Mouse (Mus musculus): ENCODE data around the gene Exosc10. TPM values are rescaled to one million over a fixed set of nuclear protein-coding genes. Genes with fewer than 3 reads are reported as not detected.

The Exosc10 gene
- total and polyA plus RNA-seq, 2 experiments from 2014 or later: 68.1 to 72.0 TPM

DNA sequence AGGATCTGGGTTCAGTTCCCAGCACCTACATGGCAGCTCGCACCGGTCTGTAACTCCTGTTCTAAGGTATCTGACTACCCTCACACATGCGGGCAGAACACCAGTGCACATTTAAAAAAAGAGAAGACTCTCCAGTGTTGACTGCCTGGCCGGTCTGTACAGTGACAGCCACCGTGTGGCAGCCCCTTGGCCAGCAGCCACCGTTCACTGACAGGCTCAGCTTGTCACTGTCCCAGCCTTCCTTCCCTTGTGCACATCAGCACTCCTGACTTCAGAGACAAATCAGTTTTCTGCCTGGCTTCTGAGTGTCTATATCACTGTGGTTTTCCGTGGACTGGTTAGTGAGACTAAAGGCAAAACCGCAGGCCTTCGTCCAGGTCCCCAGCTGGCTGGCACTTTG lies 30.6 kb downstream of the Exosc10 start:
- Histone ChIP-seq H3K27ac (no peak overlapping the region), H3K4me3 (ENCODE audit: low read length) (no peak overlapping the region), H3K4me1 (ENCODE audit: insufficient read depth, low read length) (peaks cover 5% of the 10 kb centered on the region; the same call in 1 of the 2 replicates), H3K36me3 (ENCODE audit: insufficient read depth, low read length) (0 out of 2 replicates have a peak, but pooled peaks cover 1% of the 10 kb centered on the region), H3K4me2 (ENCODE audit: low read depth, low read length) (no peak overlapping the region), H3K27me3 (ENCODE audit: insufficient read depth, low read length) (no peaks in the 10 kb centered on the region), H3K9me3 (ENCODE audit: low read length) (no peaks in the 10 kb centered on the region), H3K9ac (replicated peaks; ENCODE audit: low read length) (no peak overlapping the region)
- 60% methylated on average over 9 of the region's 9 CpGs for WGBS
- no peak for TF ChIP-seq CTCF (IDR thresholded peaks at IDR 0.05; ENCODE audit: low read depth)
- ATAC-seq (no peak), DNase-seq (ENCODE audit: low spot score) (peak; percentile 25)

DNA sequence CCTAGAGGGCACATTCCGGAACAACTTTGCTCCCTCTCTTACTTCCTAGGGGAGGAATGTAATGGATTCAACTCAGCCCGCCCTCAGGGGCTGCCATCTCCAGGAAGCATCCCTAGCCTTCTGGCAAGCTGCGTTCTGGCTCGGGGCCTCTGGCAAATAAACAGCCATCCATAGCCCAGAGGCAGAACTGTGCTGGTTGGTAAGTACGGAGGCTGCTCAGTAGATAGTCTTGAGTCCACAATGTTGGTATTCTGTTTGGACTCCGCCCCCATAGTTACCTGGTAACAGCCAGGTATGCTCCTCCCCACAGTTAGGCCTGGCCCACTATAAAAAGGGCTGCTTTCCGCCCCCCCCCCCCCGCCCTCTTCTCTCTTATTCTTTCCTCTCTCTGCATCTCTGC lies 31.3 kb downstream of the Exosc10 start:
- Histone ChIP-seq H3K27me3 (ENCODE audit: insufficient read depth, low read length) (no peaks in the 10 kb centered on the region), H3K4me3 (ENCODE audit: low read length) (no peak overlapping the region), H3K4me1 (ENCODE audit: insufficient read depth, low read length) (peaks cover 5% of the 10 kb centered on the region; the same call in 1 of the 2 replicates), H3K27ac (no peak overlapping the region), H3K9me3 (ENCODE audit: low read length) (no peaks in the 10 kb centered on the region), H3K36me3 (ENCODE audit: insufficient read depth, low read length) (peaks cover 9% of the 10 kb centered on the region), H3K4me2 (ENCODE audit: low read depth, low read length) (no peak overlapping the region), H3K9ac (replicated peaks; ENCODE audit: low read length) (no peak overlapping the region)
- DNase-seq (ENCODE audit: low spot score) (no peak), ATAC-seq (no peak)
- 53% methylated on average over 7 of the region's 8 CpGs for WGBS
- TF ChIP-seq CTCF (IDR thresholded peaks at IDR 0.05; ENCODE audit: low read depth): no peak

DNA sequence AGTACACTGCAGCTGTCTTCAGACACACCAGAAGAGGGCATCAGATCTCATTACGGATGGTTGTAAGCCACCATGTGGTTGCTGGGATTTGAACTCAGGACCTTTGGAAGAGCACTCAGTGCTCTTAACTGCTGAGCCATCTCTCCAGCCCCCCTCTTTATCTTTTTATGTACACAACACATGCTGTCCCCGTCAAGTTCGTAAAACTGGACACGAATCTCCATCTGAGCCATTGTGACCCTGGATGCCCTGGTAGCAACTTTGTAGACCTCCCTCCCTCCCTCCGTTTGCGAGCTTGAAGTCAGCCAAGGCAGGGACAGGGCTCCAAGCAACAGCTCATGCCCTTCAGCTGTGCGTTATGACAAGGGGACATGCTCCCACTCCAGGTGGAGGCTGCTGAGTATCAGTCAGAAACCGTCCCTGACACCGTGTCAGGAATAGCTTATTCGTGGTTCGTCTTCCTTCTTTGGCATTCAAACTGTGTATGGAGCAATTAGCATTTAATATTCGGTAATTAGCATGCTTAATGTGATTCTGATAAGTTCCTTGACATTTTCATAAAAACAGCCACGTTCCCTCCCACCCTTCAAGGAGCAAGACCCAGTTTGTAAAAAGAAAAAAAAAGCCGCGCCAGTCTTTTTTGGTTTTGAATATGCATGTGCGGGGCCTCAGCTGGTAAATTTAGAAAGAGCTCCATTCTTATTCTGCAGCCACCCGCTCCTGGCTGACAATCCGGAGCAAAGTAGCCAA lies 32.4 kb downstream of the Exosc10 start:
- H3K9ac ChIP-seq (replicated peaks; ENCODE audit: low read length): peak overlapping the region; percentile 37; the same call in 1 of the 2 replicates
- peaks cover 5% of the 10 kb centered on the region; the same call in 1 of the 2 replicates for H3K4me1 ChIP-seq (ENCODE audit: insufficient read depth, low read length)
- H3K36me3 ChIP-seq (ENCODE audit: insufficient read depth, low read length): peaks cover 18% of the 10 kb centered on the region
- TF ChIP-seq CTCF (IDR thresholded peaks at IDR 0.05; ENCODE audit: low read depth): 0 out of 2 replicates have a peak, but pooled peaks have one; percentile 7
- H3K27ac ChIP-seq: peak overlapping the region; percentile 70
- 5% methylated on average over 18 of the region's 18 CpGs for WGBS
- DNase-seq (ENCODE audit: low spot score): peak; percentile 49
- H3K4me2 ChIP-seq (ENCODE audit: low read depth, low read length): peak overlapping the region; percentile 86
- H3K27me3 ChIP-seq (ENCODE audit: insufficient read depth, low read length): no peaks in the 10 kb centered on the region
- ATAC-seq: no peak
- H3K9me3 ChIP-seq (ENCODE audit: low read length): no peaks in the 10 kb centered on the region
- H3K4me3 ChIP-seq (ENCODE audit: low read length): peak overlapping the region; percentile 82

DNA sequence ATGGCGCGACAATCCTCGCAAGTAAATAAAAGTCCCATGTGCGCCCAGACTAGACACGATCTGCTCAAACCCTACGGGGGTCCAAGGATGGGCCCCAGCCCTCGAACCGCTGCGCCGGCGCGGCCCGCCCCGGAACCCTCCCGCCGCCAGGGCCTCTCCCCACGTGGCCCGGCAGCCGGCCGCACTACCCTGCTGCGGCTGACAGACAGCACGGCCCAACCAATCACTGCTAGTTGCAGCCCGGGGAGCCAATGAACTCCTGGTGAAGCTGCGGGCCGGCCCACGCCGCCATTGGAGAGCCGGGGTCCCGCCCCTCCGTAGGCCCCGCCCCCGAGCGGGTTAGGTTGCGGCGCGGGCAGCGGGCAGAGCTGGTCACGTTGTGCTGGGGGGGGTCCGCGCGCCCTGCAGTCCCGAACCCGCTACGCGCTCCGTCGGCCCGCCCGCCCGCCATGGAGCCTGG lies 33.0 kb downstream of the Exosc10 start, which contains the start of gene Srm:
Gene Srm, plus strand, starts transcription at position 333 of the 460 bp plus-strand sequence.
- no peaks in the 10 kb centered on the region for H3K9me3 ChIP-seq (ENCODE audit: low read length)
- peaks cover 5% of the 10 kb centered on the region; the same call in 1 of the 2 replicates for H3K4me1 ChIP-seq (ENCODE audit: insufficient read depth, low read length)
- DNase-seq (ENCODE audit: low spot score): peak; percentile 99
- peak within 1 kb of the TSS; percentile 86 for H3K4me2 ChIP-seq (ENCODE audit: low read depth, low read length)
- H3K9ac ChIP-seq (replicated peaks; ENCODE audit: low read length): peak within 1 kb of the TSS; percentile 62
- H3K27ac ChIP-seq: peak within 1 kb of the TSS; percentile 70
- peak; percentile 99 for ATAC-seq
- H3K36me3 ChIP-seq (ENCODE audit: insufficient read depth, low read length): peaks cover 23% of the 10 kb centered on the region
- TF ChIP-seq CTCF (IDR thresholded peaks at IDR 0.05; ENCODE audit: low read depth): no peak
- H3K27me3 ChIP-seq (ENCODE audit: insufficient read depth, low read length): no peaks in the 10 kb centered on the region
- WGBS: under 1% methylated on average over 43 of the region's 50 CpGs
- H3K4me3 ChIP-seq (ENCODE audit: low read length): peak within 1 kb of the TSS; percentile 82

DNA sequence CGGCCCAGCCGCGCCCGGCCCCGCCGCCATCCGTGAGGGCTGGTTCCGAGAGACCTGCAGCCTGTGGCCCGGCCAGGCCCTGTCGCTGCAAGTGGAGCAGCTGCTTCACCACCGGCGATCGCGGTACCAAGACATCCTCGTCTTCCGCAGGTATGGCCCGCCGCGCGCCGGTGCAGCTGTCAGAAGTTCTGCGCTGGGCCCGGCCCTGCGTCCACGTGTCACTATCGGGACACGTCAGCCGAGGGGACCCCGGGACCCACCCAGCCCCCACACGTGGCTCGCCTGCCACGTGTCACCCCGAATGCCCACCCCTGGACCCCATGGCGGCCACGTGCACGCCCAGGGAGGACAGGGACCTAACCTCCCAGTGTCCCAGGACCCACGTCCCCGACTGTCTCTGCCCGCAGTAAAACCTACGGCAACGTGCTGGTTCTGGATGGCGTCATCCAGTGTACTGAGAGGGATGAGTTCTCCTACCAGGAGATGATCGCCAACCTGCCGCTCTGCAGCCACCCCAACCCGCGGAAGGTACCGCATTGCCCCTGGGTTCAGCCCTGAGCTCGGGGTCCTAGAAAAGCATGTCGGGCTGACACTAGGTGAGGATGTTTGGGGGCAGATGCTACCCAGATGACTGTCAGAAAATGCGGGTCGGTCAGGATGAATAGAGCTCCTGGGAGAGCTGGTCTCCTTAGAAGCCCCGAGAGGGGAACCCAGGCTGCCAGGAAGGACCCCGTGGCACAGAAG lies 33.6 kb downstream of the Exosc10 start:
- ATAC-seq (peak; percentile 52), DNase-seq (ENCODE audit: low spot score) (peak; percentile 61)
- peaks cover 27% of the 10 kb centered on the region for H3K36me3 ChIP-seq (ENCODE audit: insufficient read depth, low read length)
- H3K4me1 ChIP-seq (ENCODE audit: insufficient read depth, low read length): peaks cover 5% of the 10 kb centered on the region; the same call in 1 of the 2 replicates
- no peak for TF ChIP-seq CTCF (IDR thresholded peaks at IDR 0.05; ENCODE audit: low read depth)
- peak overlapping the region; percentile 86 for H3K4me2 ChIP-seq (ENCODE audit: low read depth, low read length)
- peak overlapping the region; percentile 61; the same call in 1 of the 2 replicates for H3K27ac ChIP-seq
- peak overlapping the region; percentile 62 for H3K9ac ChIP-seq (replicated peaks; ENCODE audit: low read length)
- H3K9me3 ChIP-seq (ENCODE audit: low read length): no peaks in the 10 kb centered on the region
- under 1% methylated on average over 52 of the region's 53 CpGs for WGBS
- no peaks in the 10 kb centered on the region for H3K27me3 ChIP-seq (ENCODE audit: insufficient read depth, low read length)
- peak overlapping the region; percentile 82 for H3K4me3 ChIP-seq (ENCODE audit: low read length)

DNA sequence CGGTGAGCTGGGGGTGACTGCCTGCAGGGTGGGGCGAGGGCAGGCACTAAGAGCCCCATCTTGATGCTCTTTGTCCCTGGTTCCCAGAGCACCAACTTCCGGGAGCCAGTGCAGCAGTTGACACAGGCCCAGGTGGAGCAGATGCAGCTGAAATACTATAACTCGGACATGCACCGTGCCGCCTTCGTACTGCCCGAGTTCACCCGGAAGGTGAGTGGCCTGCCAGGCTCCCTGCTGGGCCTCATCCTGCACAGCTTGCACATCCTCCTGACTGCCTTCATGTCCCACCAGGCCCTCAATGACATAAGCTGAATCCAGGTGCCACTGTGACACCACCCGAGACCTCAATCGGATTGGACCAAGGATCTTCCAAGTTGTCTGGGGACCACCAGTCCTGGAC lies 35.8 kb downstream of the Exosc10 start:
- WGBS: 93% methylated on average over 11 of the region's 11 CpGs
- DNase-seq (ENCODE audit: low spot score) (no peak), ATAC-seq (no peak)
- Histone ChIP-seq H3K27ac (no peak overlapping the region), H3K4me2 (ENCODE audit: low read depth, low read length) (no peak overlapping the region), H3K9me3 (ENCODE audit: low read length) (no peaks in the 10 kb centered on the region), H3K9ac (replicated peaks; ENCODE audit: low read length) (no peak overlapping the region), H3K36me3 (ENCODE audit: insufficient read depth, low read length) (peaks cover 27% of the 10 kb centered on the region), H3K4me3 (ENCODE audit: low read length) (no peak overlapping the region), H3K4me1 (ENCODE audit: insufficient read depth, low read length) (peaks cover 5% of the 10 kb centered on the region; the same call in 1 of the 2 replicates), H3K27me3 (ENCODE audit: insufficient read depth, low read length) (no peaks in the 10 kb centered on the region)
- no peak for TF ChIP-seq CTCF (IDR thresholded peaks at IDR 0.05; ENCODE audit: low read depth)
